Mouse (Mus musculus): ENCODE data around the gene Barhl1.

DNA sequence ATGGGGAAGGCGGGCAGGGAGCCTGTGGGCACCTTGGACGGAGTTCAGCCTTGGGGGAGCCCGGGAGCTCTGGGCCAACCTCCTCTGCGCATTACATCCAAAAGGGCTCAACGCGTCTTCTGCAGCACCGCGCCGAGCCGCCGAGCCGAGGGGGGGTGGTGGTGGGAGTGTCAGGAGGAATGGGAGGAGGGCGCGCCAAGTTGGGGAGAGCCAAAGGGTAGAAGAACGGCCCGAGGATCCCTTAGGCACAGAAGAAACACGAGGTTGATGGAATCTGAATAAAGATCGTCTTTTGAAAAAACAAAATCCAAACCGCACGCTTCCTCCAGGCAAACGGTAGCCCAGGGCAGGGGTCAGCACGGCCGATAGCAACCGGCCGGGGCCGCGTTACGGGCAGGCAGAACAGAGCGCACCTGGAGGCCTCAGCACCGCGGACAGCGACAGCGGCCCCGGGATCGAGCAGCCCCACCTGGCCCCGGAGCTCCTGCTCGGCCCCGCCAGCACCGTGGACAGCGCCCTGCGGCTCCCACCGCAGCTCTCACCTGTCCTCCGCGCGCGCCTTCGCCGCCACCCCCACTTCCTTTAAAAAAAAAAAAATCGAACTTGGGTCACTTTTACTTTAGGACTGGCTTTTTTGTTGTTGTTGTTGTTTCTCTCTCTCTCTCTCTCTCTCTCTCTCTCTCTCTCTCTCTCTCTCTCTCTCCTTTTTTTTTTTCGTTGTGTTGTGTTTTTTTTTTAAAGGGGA is 528 bp downstream of the Barhl1 start:
- no peak for TF ChIP-seq RAD21 (IDR thresholded peaks at IDR 0.05; ENCODE audit: low read depth, low read length)
- no peak for TF ChIP-seq MAX (IDR thresholded peaks at IDR 0.05; ENCODE audit: low read length)
- TF ChIP-seq MYC (IDR thresholded peaks at IDR 0.05; ENCODE audit: low read depth, low read length), result no peak
- no peak for TF ChIP-seq ELF1 (IDR thresholded peaks at IDR 0.05; ENCODE audit: low read depth, low read length)
- TF ChIP-seq CHD2 (IDR thresholded peaks at IDR 0.05; ENCODE audit: low read length), result no peak
- no peak for TF ChIP-seq CTCF (conservative IDR thresholded peaks at IDR 0.05 in 1 of 2, IDR thresholded peaks at IDR 0.05 in 1 of 2; ENCODE audit: low read depth in 2 of 2, low read length in 2 of 2)
- TF ChIP-seq TCF12 (IDR thresholded peaks at IDR 0.05; ENCODE audit: low read depth, low read length), result no peak
- no peak for TF ChIP-seq GABPA (IDR thresholded peaks at IDR 0.05; ENCODE audit: insufficient replicate concordance, low read depth, low read length)
- no peak for TF ChIP-seq POLR2A (IDR thresholded peaks at IDR 0.05; ENCODE audit: low read depth, low read length)
- no peak for TF ChIP-seq MAFK (IDR thresholded peaks at IDR 0.05; ENCODE audit: insufficient replicate concordance, low read length)
- no peak for TF ChIP-seq JUND (conservative IDR thresholded peaks at IDR 0.05; ENCODE audit: low read depth, low read length)
- TF ChIP-seq NELFE (IDR thresholded peaks at IDR 0.05; ENCODE audit: low read depth, low read length), result no peak
- no peak for TF ChIP-seq EP300 (IDR thresholded peaks at IDR 0.05; ENCODE audit: low read length)

Data from CH12.LX (cell line).